Mouse (Mus musculus) neural tube, embryonic 13.5 days (tissue): Measurements from ENCODE around the gene Cux1. TPM values are rescaled to one million over a fixed set of nuclear protein-coding genes. Genes with fewer than 3 reads are reported as not detected.

ENCODE experiments used
- ATAC-seq: fragments of 200-750 bp; cut with Nextera tagmentation; 2 replicates; pipeline ENCODE4 v1.8.0; 2017; ENCODE audit warnings: low read depth, mild to moderate bottlenecking, moderate TSS enrichment, moderate library complexity
- H3K27ac ChIP-seq: fragments of 300-500 bp; sonication (generic); replicated peaks from 2 replicates; pipeline ENCODE4 v1.5.1; 2015; ENCODE audit warnings: moderate library complexity, mild to moderate bottlenecking, inconsistent platforms
- H3K27me3 ChIP-seq: fragments of 300-500 bp; sonication (generic); 2 replicates; pipeline ENCODE4 v1.6.1; 2015; ENCODE audit warnings: mild to moderate bottlenecking, inconsistent platforms
- H3K36me3 ChIP-seq: fragments of 300-500 bp; sonication (generic); 2 replicates; pipeline ENCODE4 v1.6.1; 2015; ENCODE audit warnings: mild to moderate bottlenecking, inconsistent platforms
- H3K4me1 ChIP-seq: fragments of 300-500 bp; sonication (generic); replicated peaks from 2 replicates; pipeline ENCODE4 v1.6.1; 2015; ENCODE audit warnings: inconsistent platforms
- H3K4me2 ChIP-seq: fragments of 300-500 bp; sonication (generic); 2 replicates; pipeline ENCODE4 v1.6.1; 2015; ENCODE audit warnings: inconsistent platforms, mild to moderate bottlenecking, moderate library complexity
- H3K4me3 ChIP-seq: fragments of 300-500 bp; sonication (generic); 2 replicates; pipeline ENCODE4 v1.5.1; 2015; ENCODE audit warnings: mild to moderate bottlenecking, inconsistent platforms
- H3K9ac ChIP-seq: fragments of 300-500 bp; sonication (generic); 2 replicates; pipeline ENCODE4 v1.6.1; 2015; ENCODE audit warnings: moderate library complexity, mild to moderate bottlenecking, inconsistent platforms
- H3K9me3 ChIP-seq: fragments of 300-500 bp; sonication (generic); 2 replicates; pipeline ENCODE4 v1.6.1; 2016; ENCODE audit warnings: inconsistent platforms
- WGBS: fragments of 180-500 bp; shearing (Covaris S2); methylation state at CpG from one replicate; pipeline ENCODE4 v1.1.7; 2015; 5-methylcytosine and 5-hydroxymethylcytosine counted together
- polyA plus RNA-seq: library from polyadenylated mRNA; unstranded; fragments of >200 nt; fragmentation: Nextera tagmentation; extraction: Ambion mirVana; gene quantifications from 2 replicates; pipeline ENCODE4 v1.2.1, GENCODE M21; 2015

Gene Cux1
- polyA plus RNA-seq, 1 experiment from 2014 or later, result 93.9 TPM

DNA sequence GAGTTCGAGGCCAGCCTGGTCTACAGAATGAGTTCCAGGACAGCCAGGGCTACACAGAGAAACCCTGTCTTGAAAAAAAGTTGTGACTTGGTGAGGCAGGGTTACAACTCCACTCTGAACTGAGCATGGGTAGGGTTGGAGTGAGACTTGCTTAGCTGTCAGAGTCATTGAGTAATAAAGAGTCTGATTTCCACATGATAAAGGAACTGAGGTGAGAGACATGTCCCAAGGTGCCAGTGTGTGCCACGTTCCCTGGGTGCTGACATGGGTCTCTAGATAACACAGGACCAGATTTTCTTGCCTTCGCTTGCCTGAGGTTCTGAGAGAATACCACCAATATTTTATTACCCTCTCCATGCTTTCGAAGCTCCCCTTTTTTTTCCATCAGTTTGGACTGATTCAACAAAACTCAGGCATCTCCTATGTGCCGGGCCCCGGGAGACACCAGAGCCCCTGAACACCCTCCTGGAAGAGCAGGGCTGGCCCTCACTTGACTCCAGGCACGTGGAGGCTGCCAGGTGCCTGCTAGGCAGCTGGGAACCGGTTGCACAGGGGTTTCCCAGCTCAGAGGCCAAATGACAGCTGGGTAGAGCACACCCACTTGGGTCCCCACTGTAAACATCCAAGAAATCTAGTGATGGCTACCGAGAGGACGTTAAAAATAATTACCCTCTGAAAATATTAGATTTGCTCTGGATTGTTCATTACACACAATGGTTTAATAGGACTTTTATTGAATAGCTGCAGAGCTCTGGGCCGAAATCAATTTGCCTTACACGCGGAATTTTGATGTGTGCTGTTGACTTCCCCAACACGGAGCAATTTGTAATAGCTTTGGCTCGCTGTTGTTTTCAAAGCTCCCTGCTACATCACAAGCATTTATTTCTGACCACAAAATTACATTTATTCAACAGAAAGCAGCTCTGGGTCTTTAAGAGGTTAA, 164.4 kb downstream of the Cux1 start:
- no peak overlapping the region for H3K4me3 ChIP-seq
- H3K9me3 ChIP-seq, result no peaks in the 10 kb centered on the region
- H3K36me3 ChIP-seq, result peaks cover 15% of the 10 kb centered on the region
- H3K4me1 ChIP-seq, result peaks cover 20% of the 10 kb centered on the region
- WGBS, result 50% methylated on average over 15 of the region's 15 CpGs
- ATAC-seq, result peak; percentile 76
- H3K27ac ChIP-seq, result peak overlapping the region; percentile 77
- peak overlapping the region; percentile 44; the same call in 1 of the 2 replicates for H3K9ac ChIP-seq
- peak overlapping the region; percentile 42 for H3K4me2 ChIP-seq
- no peaks in the 10 kb centered on the region for H3K27me3 ChIP-seq

GRCm38 (mm10) chr5:136398706-136399105, 168.6 kb downstream of the Cux1 start:
- H3K4me3 ChIP-seq, result no peak overlapping the region
- WGBS, result 91% methylated on average over 3 of the region's 3 CpGs

DNA sequence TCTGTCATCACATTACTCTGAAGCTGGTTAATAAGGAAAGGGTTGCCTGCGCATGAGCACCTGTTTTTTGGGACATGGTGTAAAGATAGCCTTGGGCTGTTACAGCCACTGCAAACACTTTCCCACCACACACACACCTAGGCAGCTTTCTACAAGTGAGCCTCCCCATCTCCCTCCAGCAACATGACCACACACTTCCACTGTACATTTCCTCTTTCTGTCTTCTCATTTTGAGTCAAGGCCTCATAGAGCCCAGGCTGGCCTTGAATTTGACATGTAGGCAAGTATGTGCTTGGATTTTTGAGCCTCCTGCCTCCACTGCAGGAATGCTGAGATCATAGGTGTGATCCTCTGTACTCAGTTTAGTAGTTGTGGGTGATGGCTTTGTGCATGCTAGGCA, 170.6 kb downstream of the Cux1 start:
- no peak for ATAC-seq

More at GRCm38 (mm10) chr5:136398706-136399105, 168.6 kb downstream of the Cux1 start:
- no peak for ATAC-seq
- no peak overlapping the region for H3K4me2 ChIP-seq
- no peaks in the 10 kb centered on the region for H3K36me3 ChIP-seq
- H3K27me3 ChIP-seq, result no peaks in the 10 kb centered on the region
- no peak overlapping the region for H3K27ac ChIP-seq
- H3K4me1 ChIP-seq, result peaks cover 15% of the 10 kb centered on the region
- H3K9me3 ChIP-seq, result no peaks in the 10 kb centered on the region
- no peak overlapping the region for H3K9ac ChIP-seq

DNA sequence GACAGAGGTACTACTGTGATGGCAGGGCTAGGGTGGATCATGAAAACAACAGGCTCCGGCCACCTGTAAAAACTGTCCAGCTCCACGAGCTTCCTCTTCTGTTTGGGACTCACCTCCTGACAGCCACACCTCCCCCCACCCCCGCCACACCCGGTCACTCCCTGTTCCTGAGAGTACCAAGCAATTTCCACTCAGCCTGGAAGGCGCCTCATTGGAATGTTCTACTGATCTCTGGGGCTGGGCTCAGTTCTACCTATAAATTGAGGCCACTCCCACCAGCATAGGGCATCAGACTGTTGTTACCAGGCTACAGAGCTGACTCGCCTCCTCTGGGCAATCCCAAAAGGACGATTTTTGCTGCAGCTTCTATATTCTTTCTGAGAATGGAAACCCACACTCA, 171.0 kb downstream of the Cux1 start:
- Histone ChIP-seq H3K36me3 (0 out of 2 replicates have a peak, but pooled peaks cover 3% of the 10 kb centered on the region), H3K27ac (no peak overlapping the region), H3K9ac (no peak overlapping the region), H3K4me3 (no peak overlapping the region), H3K27me3 (no peaks in the 10 kb centered on the region), H3K9me3 (no peaks in the 10 kb centered on the region), H3K4me2 (no peak overlapping the region), H3K4me1 (peaks cover 2% of the 10 kb centered on the region; the same call in 1 of the 2 replicates)
- no peak for ATAC-seq
- 82% methylated on average over 7 of the region's 7 CpGs for whole genome bisulfite sequencing

More for the DNA sequence above, 170.6 kb downstream of the Cux1 start:
- Histone ChIP-seq H3K27me3 (no peaks in the 10 kb centered on the region), H3K27ac (no peak overlapping the region), H3K4me3 (no peak overlapping the region), H3K4me1 (peaks cover 2% of the 10 kb centered on the region; the same call in 1 of the 2 replicates), H3K9ac (no peak overlapping the region), H3K4me2 (no peak overlapping the region), H3K36me3 (0 out of 2 replicates have a peak, but pooled peaks cover 3% of the 10 kb centered on the region), H3K9me3 (no peaks in the 10 kb centered on the region)
- 100% methylated on average over 1 of the region's 1 CpGs for WGBS

DNA sequence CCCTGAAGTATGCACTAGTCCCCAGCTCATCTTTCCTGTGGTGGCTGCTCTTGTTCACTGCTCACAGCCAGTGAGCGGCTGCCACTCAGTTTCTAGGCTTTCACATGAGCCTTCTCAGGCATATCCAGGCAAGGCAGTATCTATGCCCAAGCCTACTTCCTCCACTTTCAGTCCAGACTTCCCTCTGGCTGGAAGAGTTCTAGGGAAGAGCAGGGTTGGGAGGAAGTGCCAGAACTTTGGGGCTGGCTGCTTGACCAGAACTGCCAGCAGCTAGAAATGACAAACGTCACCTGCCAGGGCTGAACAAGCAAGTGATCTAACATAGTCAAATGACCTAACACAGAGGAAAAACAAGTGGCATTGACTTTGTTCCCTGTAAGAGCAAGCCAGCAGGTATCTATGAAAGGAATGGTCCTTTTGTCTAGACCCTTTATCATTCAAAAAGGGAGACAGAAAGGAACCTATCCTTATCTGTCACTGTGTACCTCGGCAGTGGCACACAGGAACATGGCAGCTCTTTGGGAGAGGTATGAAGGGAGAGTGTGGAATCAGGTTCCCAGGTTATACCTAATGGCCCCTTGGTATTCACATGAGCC, 171.6 kb downstream of the Cux1 start:
- Histone ChIP-seq H3K27ac (no peak overlapping the region), H3K4me1 (peaks cover 2% of the 10 kb centered on the region; the same call in 1 of the 2 replicates), H3K27me3 (no peaks in the 10 kb centered on the region), H3K4me3 (no peak overlapping the region), H3K4me2 (no peak overlapping the region), H3K36me3 (0 out of 2 replicates have a peak, but pooled peaks cover 7% of the 10 kb centered on the region), H3K9ac (no peak overlapping the region), H3K9me3 (no peaks in the 10 kb centered on the region)
- no peak for ATAC-seq
- 76% methylated on average over 3 of the region's 3 CpGs for WGBS

DNA sequence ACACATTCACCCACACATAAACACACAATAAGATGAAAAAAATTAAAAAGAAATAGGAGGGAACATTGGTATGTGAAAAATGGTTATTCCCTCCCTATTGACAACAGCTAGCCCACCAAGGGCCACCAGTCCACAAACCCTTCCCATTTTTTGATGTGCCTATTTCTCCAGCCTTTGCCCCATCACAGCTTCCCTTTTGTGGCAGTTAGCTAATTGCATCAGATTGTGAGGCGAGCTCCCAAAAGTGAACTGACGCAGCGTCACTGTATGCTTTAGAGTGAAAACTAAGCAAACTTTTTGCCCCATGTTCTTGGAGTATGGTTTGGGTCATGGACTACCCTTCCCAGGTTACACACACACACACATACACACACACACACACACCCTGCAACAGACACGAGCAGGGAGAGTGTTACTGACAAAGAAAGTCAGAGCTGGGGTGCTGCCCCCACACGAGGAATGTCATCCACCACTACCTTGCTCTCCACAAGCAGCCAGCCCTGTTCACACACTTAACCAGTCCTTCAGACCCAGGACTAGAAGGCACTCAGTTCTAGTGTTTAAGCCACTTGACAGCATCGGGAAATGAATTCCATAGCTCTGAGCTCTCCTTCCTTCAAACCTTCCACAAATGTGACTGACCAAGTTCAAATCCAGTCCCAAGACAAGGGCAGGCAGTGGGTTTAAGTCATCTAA, 172.6 kb downstream of the Cux1 start:
- Histone ChIP-seq H3K4me3 (no peak overlapping the region), H3K9ac (no peak overlapping the region), H3K27ac (no peak overlapping the region), H3K36me3 (0 out of 2 replicates have a peak, but pooled peaks cover 8% of the 10 kb centered on the region), H3K27me3 (no peaks in the 10 kb centered on the region), H3K9me3 (no peaks in the 10 kb centered on the region), H3K4me2 (no peak overlapping the region), H3K4me1 (peaks cover 2% of the 10 kb centered on the region; the same call in 1 of the 2 replicates)
- ATAC-seq, result no peak
- WGBS, result 87% methylated on average over 6 of the region's 6 CpGs

DNA sequence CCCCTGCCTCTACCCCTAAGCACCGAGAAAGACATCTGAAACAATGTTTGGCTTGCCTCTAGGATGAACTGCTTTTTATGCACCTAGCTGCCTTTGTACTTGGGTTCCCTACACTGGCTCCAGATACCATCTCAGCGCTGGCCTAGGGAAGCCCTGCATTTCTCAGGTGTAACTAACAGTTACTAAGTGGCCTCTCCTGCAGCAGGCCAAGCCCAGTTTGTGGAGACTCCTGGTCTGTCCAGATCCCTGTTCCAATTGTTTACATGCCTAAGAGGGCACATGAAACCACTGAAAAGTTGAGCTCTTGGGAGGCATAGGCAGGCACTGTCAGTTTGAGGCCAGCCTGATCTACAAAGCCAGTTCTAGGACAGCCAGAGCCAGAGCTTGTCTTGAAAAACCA, 173.7 kb downstream of the Cux1 start:
- Histone ChIP-seq H3K9me3 (no peaks in the 10 kb centered on the region), H3K36me3 (0 out of 2 replicates have a peak, but pooled peaks cover 8% of the 10 kb centered on the region), H3K27ac (no peak overlapping the region), H3K9ac (no peak overlapping the region), H3K4me2 (no peak overlapping the region), H3K27me3 (no peaks in the 10 kb centered on the region), H3K4me3 (no peak overlapping the region), H3K4me1 (0 out of 2 replicates have a peak, but pooled peaks cover 2% of the 10 kb centered on the region)
- WGBS, result 90% methylated on average over 2 of the region's 2 CpGs
- ATAC-seq, result no peak

- ATAC-seq, result no peak
- 0 out of 2 replicates have a peak, but pooled peaks cover 5% of the 10 kb centered on the region for H3K36me3 ChIP-seq
- no peak overlapping the region for H3K27ac ChIP-seq
Measured at GRCm38 (mm10) chr5:136386757-136387156, 180.5 kb downstream of the Cux1 start.

DNA sequence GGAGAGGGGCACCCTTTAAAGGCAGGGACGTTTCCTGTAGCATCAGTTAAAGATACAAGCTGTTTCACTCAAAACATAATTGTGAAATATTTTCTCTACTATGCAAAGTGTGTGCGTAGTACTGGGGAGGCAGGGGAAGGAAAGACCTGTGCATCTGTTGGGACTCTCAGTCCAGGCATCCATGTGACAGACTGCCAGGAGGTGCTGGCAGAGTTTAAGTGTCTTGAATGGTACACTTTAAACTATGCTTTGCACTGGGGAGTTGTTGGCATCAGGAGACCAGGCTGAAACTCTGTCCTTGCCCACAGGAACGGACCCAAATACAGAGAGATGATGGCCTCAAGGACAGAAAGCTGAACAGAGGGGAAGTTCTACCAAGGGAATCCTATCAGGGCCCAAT, 182.1 kb downstream of the Cux1 start:
- H3K9ac ChIP-seq, result no peak overlapping the region
- H3K4me3 ChIP-seq, result no peak overlapping the region
- 0 out of 2 replicates have a peak, but pooled peaks cover 4% of the 10 kb centered on the region for H3K36me3 ChIP-seq
- H3K27me3 ChIP-seq, result no peaks in the 10 kb centered on the region
- no peaks in the 10 kb centered on the region for H3K9me3 ChIP-seq
- no peak for ATAC-seq
- no peak overlapping the region for H3K27ac ChIP-seq
- H3K4me2 ChIP-seq, result no peak overlapping the region
- 95% methylated on average over 3 of the region's 3 CpGs for WGBS
- H3K4me1 ChIP-seq, result peaks cover 10% of the 10 kb centered on the region

More at GRCm38 (mm10) chr5:136386757-136387156, 180.5 kb downstream of the Cux1 start:
- Histone ChIP-seq H3K27me3 (no peaks in the 10 kb centered on the region), H3K4me3 (no peak overlapping the region), H3K9me3 (no peaks in the 10 kb centered on the region), H3K4me1 (peaks cover 8% of the 10 kb centered on the region), H3K9ac (no peak overlapping the region), H3K4me2 (no peak overlapping the region)
- 88% methylated on average over 2 of the region's 2 CpGs for WGBS

DNA sequence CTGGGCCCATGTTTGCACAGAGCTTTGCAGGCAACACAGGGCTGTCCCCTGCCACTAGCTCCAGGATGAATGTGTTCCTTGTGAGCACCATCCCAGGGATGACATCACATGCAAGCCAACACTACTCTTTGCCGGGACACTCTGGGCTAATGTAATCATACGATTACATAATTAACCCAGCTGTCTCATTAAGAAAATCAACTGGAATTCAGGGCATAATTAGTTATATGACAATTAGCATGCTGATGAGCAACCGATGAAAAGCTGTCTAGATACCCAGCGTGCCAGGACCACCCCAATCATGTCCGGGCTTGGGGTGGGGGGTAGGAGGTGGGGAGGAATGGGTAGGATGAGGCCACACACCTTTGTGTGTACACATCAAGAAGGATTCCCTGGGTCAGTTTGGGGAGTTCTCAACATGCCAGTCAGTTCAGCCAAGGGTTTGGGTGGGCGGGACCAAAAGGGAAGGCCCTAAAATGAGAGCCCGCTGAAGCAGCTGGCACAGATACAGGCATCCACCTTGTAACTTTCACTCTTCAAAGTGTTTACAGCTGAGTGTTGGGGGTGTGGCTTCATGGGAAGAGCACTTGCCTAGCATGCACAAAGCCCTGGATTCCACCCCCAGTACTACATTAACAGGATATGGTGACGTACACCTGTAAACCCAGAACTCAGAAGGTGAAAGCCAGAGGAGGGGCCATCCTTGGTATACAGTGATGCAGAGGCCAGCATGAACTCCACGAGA, 184.9 kb downstream of the Cux1 start:
- 73% methylated on average over 9 of the region's 9 CpGs for WGBS
- Histone ChIP-seq H3K9me3 (0 out of 2 replicates have a peak, but pooled peaks cover 4% of the 10 kb centered on the region), H3K27me3 (no peaks in the 10 kb centered on the region), H3K36me3 (0 out of 2 replicates have a peak, but pooled peaks cover 7% of the 10 kb centered on the region), H3K4me1 (peaks cover 10% of the 10 kb centered on the region), H3K9ac (no peak overlapping the region), H3K4me2 (no peak overlapping the region), H3K27ac (no peak overlapping the region), H3K4me3 (no peak overlapping the region)
- ATAC-seq, result peak; percentile 59

DNA sequence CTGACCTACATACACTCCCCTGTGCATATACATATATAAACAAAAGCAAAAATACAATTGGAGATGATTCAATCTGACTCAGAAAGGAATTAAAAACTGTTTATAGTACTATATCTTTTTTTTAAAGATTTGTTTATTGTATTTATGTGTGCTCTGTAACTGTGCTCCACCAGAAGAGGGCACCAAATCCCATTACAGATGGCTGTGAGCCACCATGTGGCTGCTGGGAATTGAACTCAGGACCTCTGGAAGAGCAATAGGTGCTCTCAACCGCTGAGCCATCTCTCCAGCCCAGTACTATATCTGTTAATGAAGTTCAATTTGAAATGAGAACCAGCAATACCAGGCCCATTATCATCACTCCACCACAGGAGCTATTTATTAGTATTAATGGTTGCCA, 187.9 kb downstream of the Cux1 start:
- no peak overlapping the region for H3K27ac ChIP-seq
- H3K36me3 ChIP-seq, result 0 out of 2 replicates have a peak, but pooled peaks cover 7% of the 10 kb centered on the region
- 0 out of 2 replicates have a peak, but pooled peaks cover 4% of the 10 kb centered on the region for H3K9me3 ChIP-seq
- ATAC-seq, result no peak
- no peaks in the 10 kb centered on the region for H3K27me3 ChIP-seq
- H3K9ac ChIP-seq, result no peak overlapping the region
- no peak overlapping the region for H3K4me3 ChIP-seq
- H3K4me2 ChIP-seq, result no peak overlapping the region
- peaks cover 31% of the 10 kb centered on the region for H3K4me1 ChIP-seq
- WGBS, result 83% methylated on average over 1 of the region's 1 CpGs
